Mouse (Mus musculus) lung, embryonic 16.5 days (tissue): ENCODE measurements around the gene Ndufs5. TPM values are rescaled to one million over a fixed set of nuclear protein-coding genes. Genes with fewer than 3 reads are reported as not detected.

Experiments
- ATAC-seq: fragments of 200-750 bp; cut with Nextera tagmentation; 2 replicates; pipeline ENCODE4 v1.8.0; 2017; ENCODE audit warnings: low read depth, mild to moderate bottlenecking, moderate library complexity
- H3K27ac ChIP-seq: fragments of 300-500 bp; sonication (generic); 2 replicates; pipeline ENCODE4 v1.5.1; 2014; ENCODE audit warnings: mild to moderate bottlenecking, control low read depth, low read length
- H3K27me3 ChIP-seq: fragments of 300-500 bp; sonication (generic); 2 replicates; pipeline ENCODE4 v1.6.1; 2014; ENCODE audit warnings: low read depth, low read length, mixed read lengths; ENCODE audit not compliant: control insufficient read depth, insufficient read depth
- H3K36me3 ChIP-seq: fragments of 300-500 bp; sonication (generic); 2 replicates; pipeline ENCODE4 v1.6.1; 2014; ENCODE audit warnings: low read length; ENCODE audit not compliant: control insufficient read depth, insufficient read depth
- H3K4me1 ChIP-seq: fragments of 300-500 bp; sonication (generic); replicated peaks from 2 replicates; pipeline ENCODE4 v1.6.1; 2014; ENCODE audit warnings: low read length, mixed read lengths; ENCODE audit not compliant: control insufficient read depth, insufficient read depth
- H3K4me2 ChIP-seq: fragments of 300-500 bp; sonication (generic); 2 replicates; pipeline ENCODE4 v1.6.1; 2014; ENCODE audit warnings: low read depth, low read length, control low read depth
- H3K4me3 ChIP-seq: fragments of 300-500 bp; sonication (generic); 2 replicates; pipeline ENCODE4 v1.5.1; 2014; ENCODE audit warnings: mild to moderate bottlenecking, low read length, control low read depth
- H3K9ac ChIP-seq: fragments of 300-500 bp; sonication (generic); 2 replicates; pipeline ENCODE4 v1.6.1; 2014; ENCODE audit warnings: low read length, control low read depth
- H3K9me3 ChIP-seq: fragments of 300-500 bp; sonication (generic); 2 replicates; pipeline ENCODE4 v1.6.1; 2016; ENCODE audit warnings: low read length; ENCODE audit not compliant: control insufficient read depth
- WGBS: fragments of 180-500 bp; shearing (Covaris S2); extraction: QIAGEN DNeasy Blood & Tissue Kit; methylation state at CpG from one replicate; pipeline ENCODE4 v1.1.7; 2014; 5-methylcytosine and 5-hydroxymethylcytosine counted together
- polyA plus RNA-seq: library from polyadenylated mRNA; unstranded; fragments of >200 nt; fragmentation: Nextera tagmentation; extraction: Ambion mirVana; gene quantifications from 2 replicates; pipeline ENCODE4 v1.2.1, GENCODE M21; 2015

Ndufs5 gene
- polyA plus RNA-seq, 1 experiment from 2014 or later: 297 TPM

GRCm38 (mm10) chr4:123693384-123693783 is 24.6 kb downstream of the Ndufs5 start:
- 84% methylated on average over 12 of the region's 12 CpGs for WGBS
- H3K4me1 ChIP-seq: no peaks in the 10 kb centered on the region
- H3K27ac ChIP-seq: no peak overlapping the region
- no peaks in the 10 kb centered on the region for H3K36me3 ChIP-seq
- H3K9ac ChIP-seq: no peak overlapping the region
- no peak for ATAC-seq
- no peaks in the 10 kb centered on the region for H3K27me3 ChIP-seq
- no peak overlapping the region for H3K4me2 ChIP-seq
- H3K9me3 ChIP-seq: no peaks in the 10 kb centered on the region
- no peak overlapping the region for H3K4me3 ChIP-seq

DNA sequence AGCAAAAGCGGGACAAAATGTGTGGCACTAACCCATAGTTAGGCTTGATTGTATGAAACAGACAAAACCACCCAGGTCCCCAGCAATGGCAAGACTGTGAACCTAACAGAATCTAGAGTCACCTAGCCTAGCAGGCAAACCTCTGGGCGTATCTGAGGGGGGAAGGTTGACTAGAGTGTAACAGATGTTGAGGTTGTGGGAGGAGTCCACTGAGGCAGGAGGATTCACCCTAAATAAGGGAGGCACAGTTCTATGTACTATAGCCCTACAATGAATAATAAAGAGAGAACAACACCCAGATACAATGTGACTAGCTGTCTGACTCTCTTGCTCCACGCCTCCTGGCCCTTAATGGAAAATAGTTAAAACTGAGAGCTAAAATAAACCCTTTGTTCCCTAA is 25.9 kb downstream of the Ndufs5 start:
- 78% methylated on average over 3 of the region's 3 CpGs for WGBS

DNA sequence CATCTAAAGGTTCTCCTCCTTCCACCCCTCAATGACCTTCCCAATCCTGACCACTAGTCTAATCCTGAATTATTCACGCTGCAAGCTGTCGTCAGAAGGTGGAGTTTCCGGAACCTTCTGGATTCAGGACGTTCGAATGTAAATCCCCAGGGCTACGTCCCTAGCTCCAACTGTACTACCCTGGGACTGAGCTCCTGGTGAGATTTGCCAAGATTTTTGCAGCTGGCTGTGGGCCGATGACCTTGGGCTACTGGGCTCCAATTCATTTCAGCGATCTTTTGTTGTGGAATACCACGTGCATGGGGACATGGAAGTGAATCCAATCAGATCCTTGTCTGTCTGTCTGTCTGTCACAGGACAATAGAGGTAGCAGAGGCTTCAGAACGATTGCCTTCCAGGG is 27.7 kb downstream of the Ndufs5 start:
- 81% methylated on average over 10 of the region's 10 CpGs for WGBS
- H3K27ac ChIP-seq: no peak overlapping the region
- peaks cover 7% of the 10 kb centered on the region; the same call in 1 of the 2 replicates for H3K4me1 ChIP-seq
- H3K36me3 ChIP-seq: no peaks in the 10 kb centered on the region
- H3K27me3 ChIP-seq: peaks cover 12% of the 10 kb centered on the region
- no peaks in the 10 kb centered on the region for H3K9me3 ChIP-seq
- ATAC-seq: no peak
- no peak overlapping the region for H3K4me2 ChIP-seq
- no peak overlapping the region for H3K9ac ChIP-seq
- no peak overlapping the region for H3K4me3 ChIP-seq

More for the DNA sequence above, 25.9 kb downstream of the Ndufs5 start:
- no peak for ATAC-seq
- no peaks in the 10 kb centered on the region for H3K9me3 ChIP-seq
- H3K27ac ChIP-seq: no peak overlapping the region
- no peak overlapping the region for H3K4me2 ChIP-seq
- no peaks in the 10 kb centered on the region for H3K36me3 ChIP-seq
- H3K4me1 ChIP-seq: no peaks in the 10 kb centered on the region
- H3K9ac ChIP-seq: no peak overlapping the region
- no peaks in the 10 kb centered on the region for H3K27me3 ChIP-seq
- H3K4me3 ChIP-seq: no peak overlapping the region

DNA sequence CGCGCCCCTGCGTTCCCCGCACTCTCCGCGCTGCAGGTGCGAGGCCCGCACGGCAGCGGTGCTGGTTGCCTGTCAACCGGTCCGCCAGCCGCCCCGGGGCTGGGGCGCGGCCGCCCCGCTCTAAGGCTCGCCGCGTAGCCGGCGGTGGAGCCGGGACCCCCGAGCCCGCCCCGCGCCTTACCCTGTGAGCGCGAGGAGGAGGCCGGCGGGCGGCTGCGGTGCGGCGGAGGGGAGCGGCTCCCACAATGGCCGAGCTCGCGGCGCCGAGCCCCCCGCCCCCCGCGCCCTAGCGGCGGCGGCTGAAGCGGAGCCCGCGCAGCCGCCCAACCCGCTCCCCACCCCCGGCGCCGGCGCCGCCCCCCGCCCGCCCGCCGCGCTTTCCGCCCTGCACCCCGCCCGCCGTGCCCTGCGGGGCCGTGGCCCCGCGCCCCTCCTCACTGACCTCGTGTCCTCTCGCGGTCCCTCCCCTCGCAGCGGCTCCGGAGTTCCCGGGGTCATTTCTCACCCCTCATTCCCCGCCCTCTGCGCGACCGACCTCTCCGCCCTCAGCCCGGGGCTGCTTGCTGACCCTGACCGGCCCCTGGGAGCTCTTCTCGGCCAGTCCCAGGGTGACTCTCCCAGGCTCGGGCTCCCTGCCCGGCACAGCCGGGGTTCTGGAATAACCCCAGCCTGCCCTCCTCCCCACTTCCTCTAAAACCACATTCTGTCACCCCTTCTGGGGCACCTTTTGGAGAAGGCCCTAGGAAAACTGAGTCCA is 30.8 kb downstream of the Ndufs5 start:
- WGBS: under 1% methylated on average over 59 of the region's 89 CpGs
- Histone ChIP-seq H3K9ac (peak overlapping the region; percentile 75), H3K36me3 (no peaks in the 10 kb centered on the region), H3K4me1 (peaks cover 7% of the 10 kb centered on the region; the same call in 1 of the 2 replicates), H3K9me3 (no peaks in the 10 kb centered on the region), H3K27me3 (peaks cover 17% of the 10 kb centered on the region), H3K4me2 (peak overlapping the region; percentile 100), H3K4me3 (peak overlapping the region; percentile 78), H3K27ac (peak overlapping the region; percentile 10; the same call in 1 of the 2 replicates)
- peak; percentile 72 for ATAC-seq

DNA sequence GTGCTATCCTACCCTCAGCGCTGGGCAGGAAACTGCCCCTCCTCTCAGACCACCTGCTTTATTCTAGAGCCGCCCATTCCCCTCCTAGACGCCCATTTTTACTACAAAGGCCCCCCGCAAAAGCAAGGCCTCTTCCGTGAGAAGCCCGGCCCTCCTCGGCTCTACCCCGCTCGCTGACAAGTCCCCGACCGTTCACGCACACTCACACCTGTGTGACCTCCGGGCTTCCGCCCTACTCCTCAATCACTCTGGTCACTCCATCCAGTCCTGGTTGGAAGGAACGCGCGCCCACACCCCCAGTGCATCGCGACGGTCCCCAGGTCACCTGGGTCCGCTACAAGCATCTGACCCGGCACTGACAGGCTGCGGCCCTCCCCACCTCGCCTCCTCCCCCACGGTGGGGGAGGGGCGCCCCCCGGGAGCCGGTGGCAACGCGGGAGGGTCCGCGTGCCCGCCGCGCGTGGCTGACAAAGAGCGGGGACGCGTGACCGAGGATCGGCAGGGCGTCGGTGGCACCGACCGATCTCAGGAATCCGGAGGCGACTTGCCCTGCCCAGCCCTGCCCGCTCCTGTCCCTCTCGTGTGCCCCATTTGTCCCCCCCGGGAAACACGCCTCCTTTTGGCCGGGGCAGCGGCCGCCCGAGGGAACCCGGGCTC is 31.5 kb downstream of the Ndufs5 start:
- Histone ChIP-seq H3K36me3 (no peaks in the 10 kb centered on the region), H3K4me2 (peak overlapping the region; percentile 100), H3K27me3 (peaks cover 17% of the 10 kb centered on the region), H3K4me3 (peak overlapping the region; percentile 78), H3K4me1 (peaks cover 7% of the 10 kb centered on the region; the same call in 1 of the 2 replicates), H3K27ac (no peak overlapping the region; the same call in 1 of the 2 replicates), H3K9me3 (no peaks in the 10 kb centered on the region), H3K9ac (peak overlapping the region; percentile 75)
- ATAC-seq: peak; percentile 44
- under 1% methylated on average over 51 of the region's 56 CpGs for WGBS

DNA sequence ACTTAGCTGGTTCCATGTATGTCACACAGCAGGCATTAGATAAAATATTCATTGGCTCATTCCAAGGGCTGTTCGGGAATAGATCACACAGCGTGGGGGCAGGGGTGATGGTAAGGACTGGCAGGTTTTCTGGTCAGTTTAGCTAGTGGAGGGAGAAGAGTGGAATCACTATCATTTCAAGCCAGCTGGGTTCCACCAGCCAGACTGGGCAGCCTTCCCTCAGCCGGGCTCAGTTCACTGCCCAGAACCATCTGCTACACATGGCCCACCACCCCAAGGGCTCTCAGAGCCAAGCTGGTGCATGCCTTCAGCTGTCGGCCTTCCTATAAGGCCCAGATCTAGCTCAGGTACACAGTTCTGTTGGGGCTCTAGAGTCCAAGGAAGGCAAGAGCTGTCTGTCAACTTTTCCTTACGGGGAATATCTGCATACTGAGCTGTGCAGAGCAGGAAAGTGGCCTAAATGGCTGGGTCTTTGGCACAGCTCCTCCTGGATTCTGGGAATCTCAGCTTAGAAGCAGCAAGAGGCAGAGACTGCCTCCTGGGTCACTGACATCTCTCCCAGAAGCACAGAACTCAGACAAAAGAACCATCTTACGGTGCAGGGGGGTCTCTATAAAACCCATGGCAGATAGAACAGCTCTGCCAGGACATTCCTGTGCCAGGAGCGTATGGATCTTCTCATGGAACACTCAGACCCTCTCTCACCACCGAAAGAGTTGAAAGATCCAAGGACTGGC is 32.3 kb downstream of the Ndufs5 start:
- H3K4me1 ChIP-seq: peaks cover 7% of the 10 kb centered on the region; the same call in 1 of the 2 replicates
- H3K4me3 ChIP-seq: peak overlapping the region; percentile 78
- ATAC-seq: no peak
- peaks cover 17% of the 10 kb centered on the region for H3K27me3 ChIP-seq
- H3K27ac ChIP-seq: no peak overlapping the region
- peak overlapping the region; percentile 100; the same call in 1 of the 2 replicates for H3K4me2 ChIP-seq
- 60% methylated on average over 8 of the region's 8 CpGs for WGBS
- no peak overlapping the region for H3K9ac ChIP-seq
- H3K36me3 ChIP-seq: no peaks in the 10 kb centered on the region
- no peaks in the 10 kb centered on the region for H3K9me3 ChIP-seq

- Histone ChIP-seq H3K4me2 (no peak overlapping the region), H3K36me3 (no peaks in the 10 kb centered on the region), H3K27me3 (peaks cover 17% of the 10 kb centered on the region), H3K4me1 (peaks cover 7% of the 10 kb centered on the region; the same call in 1 of the 2 replicates), H3K27ac (no peak overlapping the region), H3K4me3 (no peak overlapping the region), H3K9ac (no peak overlapping the region), H3K9me3 (no peaks in the 10 kb centered on the region)
- WGBS: 78% methylated on average over 7 of the region's 7 CpGs
- no peak for ATAC-seq
Observed at GRCm38 (mm10) chr4:123685046-123685445, 33.0 kb downstream of the Ndufs5 start.

DNA sequence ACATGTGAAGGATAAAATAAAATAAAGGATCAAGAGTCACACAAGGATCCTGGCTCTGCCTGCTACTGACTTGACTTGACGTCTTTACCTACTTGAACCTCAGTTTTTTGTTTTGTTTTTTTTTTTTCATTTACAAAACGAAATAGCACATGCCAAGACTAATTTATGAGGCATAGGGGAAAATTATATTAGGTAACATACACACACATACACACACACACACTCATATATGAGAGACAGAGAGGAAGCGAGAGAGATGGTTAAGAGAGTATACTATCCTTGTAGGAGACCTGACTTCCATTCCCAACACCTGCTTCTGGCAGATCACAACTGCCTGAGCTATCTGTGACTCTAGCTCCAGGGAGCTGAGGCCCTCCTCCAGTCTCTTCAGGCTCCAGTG is 33.7 kb downstream of the Ndufs5 start, which contains the start of gene Macf1:
Gene Macf1, minus strand, starts transcription at position 101 of the 400 bp plus-strand sequence.
- H3K9me3 ChIP-seq: no peaks in the 10 kb centered on the region
- H3K9ac ChIP-seq: no peak within 1 kb of the TSS
- peaks cover 17% of the 10 kb centered on the region for H3K27me3 ChIP-seq
- H3K4me2 ChIP-seq: no peak within 1 kb of the TSS
- 72% methylated on average over 3 of the region's 3 CpGs for WGBS
- no peaks in the 10 kb centered on the region for H3K36me3 ChIP-seq
- no peak within 1 kb of the TSS for H3K4me3 ChIP-seq
- H3K4me1 ChIP-seq: peaks cover 7% of the 10 kb centered on the region; the same call in 1 of the 2 replicates
- H3K27ac ChIP-seq: no peak within 1 kb of the TSS
- no peak for ATAC-seq

DNA sequence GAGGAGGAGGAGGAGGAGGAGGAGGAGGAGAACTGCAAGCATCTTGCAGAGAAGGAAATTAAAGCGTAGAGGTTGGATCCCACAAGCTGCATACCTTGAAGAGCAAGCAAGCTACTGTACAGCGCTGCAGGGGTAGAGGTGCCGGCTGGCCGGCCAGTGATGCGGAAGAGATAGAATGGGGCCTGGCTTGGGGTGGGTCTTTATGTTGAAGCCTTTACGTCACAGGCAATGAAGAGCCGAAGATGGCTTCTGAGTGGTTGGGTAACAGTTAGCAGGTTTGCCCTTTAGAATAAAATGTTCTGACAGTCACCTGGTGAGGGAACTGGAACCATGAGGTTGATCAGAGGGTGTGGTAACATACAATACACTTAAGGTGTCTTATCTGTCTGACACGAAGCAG is 35.7 kb downstream of the Ndufs5 start:
- H3K4me3 ChIP-seq: no peak overlapping the region
- ATAC-seq: no peak
- H3K9ac ChIP-seq: no peak overlapping the region
- H3K27ac ChIP-seq: no peak overlapping the region
- WGBS: 84% methylated on average over 8 of the region's 8 CpGs
- H3K27me3 ChIP-seq: peaks cover 17% of the 10 kb centered on the region
- no peaks in the 10 kb centered on the region for H3K36me3 ChIP-seq
- no peaks in the 10 kb centered on the region for H3K9me3 ChIP-seq
- peaks cover 7% of the 10 kb centered on the region; the same call in 1 of the 2 replicates for H3K4me1 ChIP-seq
- no peak overlapping the region for H3K4me2 ChIP-seq
